In genomic region chr3:65891594-65891993, GRCm38 (mm10) we compare ENCODE assay signal across 22 mouse cellular contexts.
A peak's percentile ranks its signal among the peaks of the same experiment; 100 is the strongest.
DNase-seq lines count a peak whose midpoint lies in the region; ATAC-seq and TF ChIP-seq lines count a peak whose summit lies in the region.
"Had no signal": no experiment of that assay in that cellular context is flagged by ENCODE, and none has a peak within 500 bp of the region (broad histone marks: within the 10 kb centered on the region; RNA-seq: fewer than 3 reads in every experiment).

No protein-coding gene starts in this region.

- no peak overlapping the region for H3K27ac ChIP-seq in lung, postnatal 0 days (ENCODE audit: low read length)
- H3K27ac ChIP-seq in forebrain, embryonic 15.5 days (replicated peaks): no peak overlapping the region
- H3K27ac ChIP-seq: embryonic facial prominence, embryonic 13.5 days; forebrain, embryonic 12.5 days; hindbrain, embryonic 12.5 days had no signal

- H3K9ac ChIP-seq in lung, postnatal 0 days (replicated peaks; ENCODE audit: low read depth): no peak overlapping the region
- H3K9ac ChIP-seq in forebrain, embryonic 15.5 days (replicated peaks): no peak overlapping the region
- H3K9ac ChIP-seq: embryonic facial prominence, embryonic 13.5 days; forebrain, embryonic 12.5 days; forebrain, postnatal 0 days; hindbrain, embryonic 12.5 days had no signal

- no peaks in the 10 kb centered on the region for H3K4me1 ChIP-seq in lung, postnatal 0 days (ENCODE audit: insufficient read depth, low read depth, low read length)
- no peaks in the 10 kb centered on the region for H3K4me1 ChIP-seq in forebrain, embryonic 15.5 days
- H3K4me1 ChIP-seq: embryonic facial prominence, embryonic 13.5 days; forebrain, embryonic 12.5 days; hindbrain, embryonic 12.5 days had no signal

- ATAC-seq in lung, postnatal 0 days: peak; percentile 57
- peak; percentile 88 for ATAC-seq in granulocyte monocyte progenitor cell, adult 5-6 weeks (replicated peaks; ENCODE audit: poor library complexity, severe bottlenecking)
- peak; percentile 93 for ATAC-seq in megakaryocyte, adult 5-6 weeks (ENCODE audit: poor library complexity, severe bottlenecking)
- ATAC-seq in forebrain, embryonic 15.5 days (replicated peaks): no peak
- ATAC-seq: activated CD4-positive, CD25-positive, alpha-beta regulatory T cell, adult 4 months; forebrain, postnatal 0 days; hindbrain, embryonic 16.5 days; Patski had no signal

- no peak overlapping the region for H3K4me2 ChIP-seq in lung, postnatal 0 days (replicated peaks; ENCODE audit: low read depth, low read length)
- H3K4me2 ChIP-seq in forebrain, embryonic 15.5 days (replicated peaks): no peak overlapping the region
- H3K4me2 ChIP-seq: embryonic facial prominence, embryonic 13.5 days; forebrain, embryonic 12.5 days; hindbrain, embryonic 12.5 days had no signal

- H3K27me3 ChIP-seq in lung, postnatal 0 days (replicated peaks; ENCODE audit: insufficient read depth, low read length): no peaks in the 10 kb centered on the region
- H3K27me3 ChIP-seq in forebrain, embryonic 15.5 days: no peaks in the 10 kb centered on the region
- H3K27me3 ChIP-seq: CH12.LX; embryonic facial prominence, embryonic 13.5 days; forebrain, embryonic 12.5 days; hindbrain, embryonic 12.5 days; Patski had no signal

- no peaks in the 10 kb centered on the region for H3K36me3 ChIP-seq in lung, postnatal 0 days (ENCODE audit: insufficient read depth, low read length)
- H3K36me3 ChIP-seq in forebrain, embryonic 15.5 days: no peaks in the 10 kb centered on the region
- H3K36me3 ChIP-seq: embryonic facial prominence, embryonic 13.5 days; forebrain, embryonic 12.5 days; hindbrain, embryonic 12.5 days had no signal

- DNase-seq in lung, postnatal 0 days (ENCODE audit: low spot score): peak; percentile 75
- DNase-seq in lung, postnatal 10 days: no peak
- DNase-seq in spleen, postnatal 14 days (ENCODE audit: low spot score in 2 of 2): no peak
- DNase-seq in right cerebral cortex, postnatal 25 days: no peak
- DNase-seq: adrenal gland, adult 8-10 months; cerebellum, adult 11 months; cerebellum, adult 9-10 months; cerebellum, postnatal 25 days; forebrain, postnatal 0 days; gastrocnemius, postnatal 14 days; heart, postnatal 10 days; heart, postnatal 4 days had no signal

- peak; percentile 13; the same call in 1 of the 2 replicates for TF ChIP-seq CTCF in lung, postnatal 0 days (IDR thresholded peaks at IDR 0.05)

- no peaks in the 10 kb centered on the region for H3K9me3 ChIP-seq in lung, postnatal 0 days (ENCODE audit: low read length)
- no peaks in the 10 kb centered on the region for H3K9me3 ChIP-seq in forebrain, embryonic 15.5 days
- H3K9me3 ChIP-seq: embryonic facial prominence, embryonic 13.5 days; forebrain, embryonic 12.5 days; hindbrain, embryonic 12.5 days had no signal

- no peak overlapping the region for H3K4me3 ChIP-seq in lung, postnatal 0 days (ENCODE audit: low read depth, low read length)
- H3K4me3 ChIP-seq in forebrain, embryonic 15.5 days: no peak overlapping the region
- H3K4me3 ChIP-seq: embryonic facial prominence, embryonic 13.5 days; forebrain, embryonic 12.5 days; hindbrain, embryonic 12.5 days had no signal

- peak; percentile 61; the same call in 1 of the 2 replicates for TF ChIP-seq EP300 in lung, postnatal 0 days (IDR thresholded peaks at IDR 0.05)

- WGBS in lung, postnatal 0 days: 47% methylated on average over 1 of the region's 1 CpGs
- 94% methylated on average over 1 of the region's 1 CpGs for WGBS in forebrain, embryonic 15.5 days
